Mouse (Mus musculus): Measurements from ENCODE around the gene Arhgap27.

GRCm38 (mm10) chr11:103288291-103288963 lies 75.1 kb downstream of the Arhgap27 start:
- TF ChIP-seq CTCF (IDR thresholded peaks at IDR 0.05; ENCODE audit: low read depth) (no peak), EP300 (optimal IDR thresholded peaks at IDR 0.05) (no peak)

Measured in stomach, postnatal 0 days (tissue).